Mouse (Mus musculus) CD8-positive naive resting alpha-beta T cell, adult 2 months (primary cell): Measurements from ENCODE around the gene Bcl11b.

Experiments
- DNase-seq, 2 experiments: peaks; one replicate each; pipeline ENCODE4 v3.0.0; 2022; ENCODE audit warnings: low read depth in 2 of 2, low spot score in 2 of 2

The Bcl11b gene

GRCm38 (mm10) chr12:107999751-108000714 lies 3.4 kb downstream of the Bcl11b start:
- DNase-seq: no peak

GRCm38 (mm10) chr12:107998746-107999145 lies 4.7 kb downstream of the Bcl11b start:
- peak; percentile 87 to 90 for DNase-seq

- no peak for DNase-seq
These were observed 5.5 kb downstream of the Bcl11b start for GRCm38 (mm10) chr12:107997901-107998300.

GRCm38 (mm10) chr12:107997241-107997640 lies 6.2 kb downstream of the Bcl11b start:
- no peak for DNase-seq

GRCm38 (mm10) chr12:107996773-107997172 lies 6.6 kb downstream of the Bcl11b start:
- no peak for DNase-seq

- no peak for DNase-seq
These were observed 7.2 kb downstream of the Bcl11b start for GRCm38 (mm10) chr12:107996216-107996615.

GRCm38 (mm10) chr12:107994421-107994820 lies 9.0 kb downstream of the Bcl11b start:
- DNase-seq: no peak

GRCm38 (mm10) chr12:107993029-107993428 lies 10.4 kb downstream of the Bcl11b start:
- DNase-seq: peak; percentile 84

GRCm38 (mm10) chr12:107991191-107991590 lies 12.2 kb downstream of the Bcl11b start:
- DNase-seq: no peak

GRCm38 (mm10) chr12:107983211-107983610 lies 20.2 kb downstream of the Bcl11b start:
- no peak for DNase-seq

GRCm38 (mm10) chr12:107982306-107982705 lies 21.1 kb downstream of the Bcl11b start:
- no peak for DNase-seq

- no peak for DNase-seq
These were observed 22.2 kb downstream of the Bcl11b start for GRCm38 (mm10) chr12:107981231-107981630.

- DNase-seq: no peak
These were observed 23.0 kb downstream of the Bcl11b start for GRCm38 (mm10) chr12:107980261-107980961.

- DNase-seq: no peak
These were observed 23.6 kb downstream of the Bcl11b start for GRCm38 (mm10) chr12:107979710-107980260.

GRCm38 (mm10) chr12:107978736-107979255 lies 24.6 kb downstream of the Bcl11b start:
- DNase-seq: no peak

GRCm38 (mm10) chr12:107978063-107978462 lies 25.3 kb downstream of the Bcl11b start:
- DNase-seq: no peak

- DNase-seq: peak in 1 of 2 experiments; percentile 62
These were observed 25.9 kb downstream of the Bcl11b start for GRCm38 (mm10) chr12:107977534-107977933.

GRCm38 (mm10) chr12:107977086-107977485 lies 26.3 kb downstream of the Bcl11b start:
- DNase-seq: no peak

GRCm38 (mm10) chr12:107976571-107977001 lies 26.8 kb downstream of the Bcl11b start:
- DNase-seq: no peak

GRCm38 (mm10) chr12:107975897-107976570 lies 27.4 kb downstream of the Bcl11b start:
- no peak for DNase-seq

GRCm38 (mm10) chr12:107975479-107975896 lies 27.9 kb downstream of the Bcl11b start:
- no peak for DNase-seq
